Mouse (Mus musculus): ENCODE results near the gene Gm20388.

The Gm20388 gene

GRCm38 (mm10) chr8:121444521-121444920, 1533.9 kb downstream of the Gm20388 start:
- DNase-seq: peak; percentile 59 to 67

GRCm38 (mm10) chr8:121445027-121445471, 1534.4 kb downstream of the Gm20388 start:
- no peak for DNase-seq

GRCm38 (mm10) chr8:121446133-121446532, 1535.5 kb downstream of the Gm20388 start:
- no peak for DNase-seq

GRCm38 (mm10) chr8:121446862-121447261, 1536.2 kb downstream of the Gm20388 start:
- no peak for DNase-seq

GRCm38 (mm10) chr8:121450211-121450610, 1539.6 kb downstream of the Gm20388 start:
- DNase-seq: no peak

GRCm38 (mm10) chr8:121451404-121452076, 1540.9 kb downstream of the Gm20388 start:
- no peak for DNase-seq

GRCm38 (mm10) chr8:121454737-121455136, 1544.1 kb downstream of the Gm20388 start:
- DNase-seq: no peak

GRCm38 (mm10) chr8:121461192-121461591, 1550.6 kb downstream of the Gm20388 start:
- DNase-seq: no peak

GRCm38 (mm10) chr8:121462092-121462491, 1551.5 kb downstream of the Gm20388 start:
- no peak for DNase-seq

- DNase-seq: no peak
Observed at GRCm38 (mm10) chr8:121468083-121469071, 1557.7 kb downstream of the Gm20388 start.

- peak; percentile 37 to 52 for DNase-seq
Observed at GRCm38 (mm10) chr8:121474161-121474897, 1563.7 kb downstream of the Gm20388 start.

GRCm38 (mm10) chr8:121474898-121475284, 1564.2 kb downstream of the Gm20388 start:
- DNase-seq: no peak

- DNase-seq: peak in 1 of 2 experiments; percentile 11
Observed at GRCm38 (mm10) chr8:121477851-121478547, 1567.4 kb downstream of the Gm20388 start.

GRCm38 (mm10) chr8:121479144-121479543, 1568.5 kb downstream of the Gm20388 start:
- no peak for DNase-seq

- no peak for DNase-seq
Observed at GRCm38 (mm10) chr8:121480411-121481031, 1569.9 kb downstream of the Gm20388 start.

- no peak for DNase-seq
Observed at GRCm38 (mm10) chr8:121484072-121484782, 1573.6 kb downstream of the Gm20388 start.

- DNase-seq: no peak
Observed at GRCm38 (mm10) chr8:121491633-121492032, 1581.0 kb downstream of the Gm20388 start.

GRCm38 (mm10) chr8:121497621-121498020, 1587.0 kb downstream of the Gm20388 start:
- no peak for DNase-seq

GRCm38 (mm10) chr8:121511751-121512150, 1601.1 kb downstream of the Gm20388 start:
- no peak for DNase-seq

GRCm38 (mm10) chr8:121513429-121513828, 1602.8 kb downstream of the Gm20388 start:
- peak; percentile 89 to 94 for DNase-seq
